8 mouse cellular contexts compared by ENCODE assay signal in the genomic region with DNA sequence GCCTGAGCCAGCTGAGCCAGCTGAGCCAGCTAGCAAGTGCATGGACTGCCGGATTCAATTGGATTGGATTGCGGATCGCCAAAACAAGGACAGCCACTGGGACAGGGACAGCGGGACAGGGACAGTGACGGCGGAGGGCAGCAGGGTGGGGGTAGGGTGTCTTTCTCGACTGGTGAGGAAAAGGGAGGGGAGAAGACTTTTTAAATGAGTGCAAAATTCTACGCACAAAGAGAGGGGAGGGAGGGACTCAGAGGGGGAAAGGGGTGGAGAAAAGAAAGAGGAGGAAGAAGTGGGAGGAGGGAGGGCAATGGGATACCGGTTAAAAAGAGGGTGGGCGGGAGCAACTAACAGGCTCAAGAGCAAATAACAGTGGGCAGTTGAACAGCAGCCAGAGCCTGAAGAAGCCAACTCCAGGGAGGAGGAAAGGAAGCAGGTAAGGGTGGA.
DNase-seq lines count a peak whose midpoint lies in the region; ATAC-seq lines count a peak whose summit lies in the region.

No protein-coding gene starts in this region.

- peak overlapping the region; percentile 21 for H3K4me3 ChIP-seq in forebrain, embryonic 14.5 days (ENCODE audit: low read depth, low read length)
- peak overlapping the region; percentile 18; the same call in 1 of the 2 replicates for H3K4me3 ChIP-seq in liver, embryonic 12.5 days
- H3K4me3 ChIP-seq in neural tube, embryonic 13.5 days, result peak overlapping the region; percentile 27

- H3K27me3 ChIP-seq in forebrain, embryonic 14.5 days (replicated peaks; ENCODE audit: control insufficient read depth, insufficient read depth, low read length), result no peaks in the 10 kb centered on the region
- H3K27me3 ChIP-seq in liver, embryonic 12.5 days (replicated peaks), result peaks cover 18% of the 10 kb centered on the region; the same call in 1 of the 2 replicates
- peaks cover 19% of the 10 kb centered on the region; the same call in 1 of the 2 replicates for H3K27me3 ChIP-seq in neural tube, embryonic 13.5 days

- no peak overlapping the region for H3K27ac ChIP-seq in forebrain, embryonic 14.5 days (ENCODE audit: low read depth, low read length)
- H3K27ac ChIP-seq in liver, embryonic 12.5 days, result no peak overlapping the region
- no peak overlapping the region for H3K27ac ChIP-seq in neural tube, embryonic 13.5 days (replicated peaks)

- peaks cover 8% of the 10 kb centered on the region; the same call in 1 of the 2 replicates for H3K4me1 ChIP-seq in forebrain, embryonic 14.5 days (ENCODE audit: control insufficient read depth, insufficient read depth, low read length)
- H3K4me1 ChIP-seq in liver, embryonic 12.5 days, result no peaks in the 10 kb centered on the region
- H3K4me1 ChIP-seq in neural tube, embryonic 13.5 days (replicated peaks), result peaks cover 10% of the 10 kb centered on the region

- no peaks in the 10 kb centered on the region for H3K36me3 ChIP-seq in forebrain, embryonic 14.5 days (ENCODE audit: control insufficient read depth, insufficient read depth, low read length)
- H3K36me3 ChIP-seq in liver, embryonic 12.5 days, result no peaks in the 10 kb centered on the region
- H3K36me3 ChIP-seq in neural tube, embryonic 13.5 days, result no peaks in the 10 kb centered on the region

- WGBS in forebrain, embryonic 14.5 days, result under 1% methylated on average over 10 of the region's 10 CpGs
- 3% methylated on average over 10 of the region's 10 CpGs for WGBS in liver, embryonic 12.5 days (ENCODE audit: insufficient replicate concordance)
- under 1% methylated on average over 10 of the region's 10 CpGs for WGBS in neural tube, embryonic 13.5 days

- H3K4me2 ChIP-seq in forebrain, embryonic 14.5 days (ENCODE audit: low read length), result peak overlapping the region; percentile 53
- peak overlapping the region; percentile 47 for H3K4me2 ChIP-seq in liver, embryonic 12.5 days
- H3K4me2 ChIP-seq in neural tube, embryonic 13.5 days, result peak overlapping the region; percentile 51

- no peaks in the 10 kb centered on the region for H3K9me3 ChIP-seq in forebrain, embryonic 14.5 days (replicated peaks; ENCODE audit: control insufficient read depth, low read length)
- H3K9me3 ChIP-seq in liver, embryonic 12.5 days (replicated peaks), result no peaks in the 10 kb centered on the region
- no peaks in the 10 kb centered on the region for H3K9me3 ChIP-seq in neural tube, embryonic 13.5 days

- ATAC-seq in forebrain, embryonic 14.5 days, result peak; percentile 54; the same call in 1 of the 2 replicates
- no peak for ATAC-seq in liver, embryonic 12.5 days
- ATAC-seq in neural tube, embryonic 13.5 days (ENCODE audit: low read depth), result no peak

- DNase-seq in kidney, postnatal 14 days, result peak; percentile 14
- DNase-seq in kidney, adult 8-10 months, result no peak
- peak; percentile 48 for DNase-seq in forebrain, embryonic 14.5 days (ENCODE audit: low spot score)
- DNase-seq in cerebellum, adult 11-12 months, result no peak
- no peak for DNase-seq in left cerebral cortex, adult 11 months (ENCODE audit: low spot score)
- no peak for DNase-seq in frontal cortex, postnatal 14 days (ENCODE audit: low spot score in 2 of 2)

- peak overlapping the region; percentile 54 for H3K9ac ChIP-seq in forebrain, embryonic 14.5 days (ENCODE audit: low read length)
- H3K9ac ChIP-seq in liver, embryonic 12.5 days, result 0 out of 2 replicates have a peak overlapping the region, but pooled peaks have one; percentile 7
- H3K9ac ChIP-seq in neural tube, embryonic 13.5 days, result peak overlapping the region; percentile 55

Comparison
In these comparisons a context has a peak if more than half of its experiments do, and no peak if none do; other contexts are left out.
1. DNase-seq: peak in kidney, postnatal 14 days (single experiment) and forebrain, embryonic 14.5 days (single experiment); none in kidney, adult 8-10 months (0 of 2), cerebellum, adult 11-12 months (single experiment), left cerebral cortex, adult 11 months (single experiment) and frontal cortex, postnatal 14 days (0 of 2).
2. Peak in every context shown above with its lines, with median percentiles within 50 percentile points of each other: H3K4me2 ChIP-seq, H3K4me3 ChIP-seq and H3K9ac ChIP-seq.